Mouse (Mus musculus) megakaryocyte, embryonic 14.5 days (primary cell): ENCODE measurements around the gene Map3k3. TPM values are rescaled to one million over a fixed set of nuclear protein-coding genes. Genes with fewer than 3 reads are reported as not detected.

Source experiments
- H3K27me3 ChIP-seq: replicated peaks from 2 replicates; pipeline ENCODE3; 2012; ENCODE audit warnings: inconsistent platforms
- H3K36me3 ChIP-seq: replicated peaks from 2 replicates; pipeline ENCODE3; 2012; ENCODE audit warnings: low read length, inconsistent platforms, mixed read lengths
- H3K4me1 ChIP-seq: 2 replicates; pipeline ENCODE4 v1.6.1; 2012; ENCODE audit warnings: inconsistent platforms
- H3K4me3 ChIP-seq: replicated peaks from 2 replicates; pipeline ENCODE3; 2012; ENCODE audit warnings: moderate library complexity, mild to moderate bottlenecking, inconsistent platforms
- H3K9me3 ChIP-seq: 2 replicates; pipeline ENCODE4 v1.6.1; 2012; ENCODE audit warnings: inconsistent platforms
- FLI1 ChIP-seq: IDR thresholded peaks from 2 replicates; pipeline ENCODE4 v1.6.1; 2012; ENCODE audit warnings: low read length, inconsistent platforms, mixed read lengths
- GATA1 ChIP-seq: IDR thresholded peaks from 3 replicates; pipeline ENCODE4 v1.6.1; 2012; ENCODE audit warnings: mixed read lengths, low read length, inconsistent platforms, borderline replicate concordance
- polyA plus RNA-seq: library from polyadenylated mRNA; stranded (reverse); fragments of >175 nt; gene quantifications from 2 replicates; pipeline ENCODE4 v1.2.3, GENCODE M21; 2012; ENCODE audit warnings: low replicate concordance; ENCODE audit not compliant: insufficient read depth

Gene Map3k3
- polyA plus RNA-seq, 1 experiment, result 1.5 TPM

GRCm38 (mm10) chr11:106200756-106201155, 116.3 kb downstream of the Map3k3 start:
- no peaks in the 10 kb centered on the region for H3K27me3 ChIP-seq
- no peak for TF ChIP-seq FLI1
- no peak for TF ChIP-seq GATA1
- peaks cover 91% of the 10 kb centered on the region for H3K36me3 ChIP-seq
- no peaks in the 10 kb centered on the region for H3K9me3 ChIP-seq
- H3K4me3 ChIP-seq, result no peak overlapping the region
- H3K4me1 ChIP-seq, result peaks cover 41% of the 10 kb centered on the region

GRCm38 (mm10) chr11:106201337-106202122, 117.1 kb downstream of the Map3k3 start:
- no peaks in the 10 kb centered on the region for H3K27me3 ChIP-seq
- H3K9me3 ChIP-seq, result no peaks in the 10 kb centered on the region
- H3K36me3 ChIP-seq, result peaks cover 95% of the 10 kb centered on the region
- no peak for TF ChIP-seq GATA1
- no peak for TF ChIP-seq FLI1
- H3K4me1 ChIP-seq, result peaks cover 33% of the 10 kb centered on the region
- H3K4me3 ChIP-seq, result no peak overlapping the region

- Histone ChIP-seq H3K9me3 (no peaks in the 10 kb centered on the region), H3K27me3 (no peaks in the 10 kb centered on the region), H3K4me1 (peaks cover 30% of the 10 kb centered on the region), H3K36me3 (peaks cover 95% of the 10 kb centered on the region), H3K4me3 (no peak within 1 kb of the TSS)
- TF ChIP-seq FLI1 (no peak), GATA1 (no peak)
These were observed 117.7 kb downstream of the Map3k3 start, which contains the start of gene Strada for GRCm38 (mm10) chr11:106202123-106202465. Gene Strada (minus strand): TSS chr11:106202168.

Other genes starting within 250 kb of the Map3k3 start
- gene Cyb561, start 131.3 kb upstream of the Map3k3 start, polyA plus RNA-seq, result not detected in 2 replicates
- gene Ace, start 116.7 kb upstream of the Map3k3 start, polyA plus RNA-seq, result 0.17 and 0.89 TPM in 2 replicates
- gene Ace3, start 89.9 kb upstream of the Map3k3 start, polyA plus RNA-seq, result not detected in 2 replicates
- not detected in 2 replicates for gene Kcnh6, start 76.5 kb upstream of the Map3k3 start, polyA plus RNA-seq
- gene Dcaf7, start 47.7 kb upstream of the Map3k3 start, polyA plus RNA-seq, result 1.7 and 5.8 TPM in 2 replicates
- 2.7 and 3.8 TPM in 2 replicates for gene Taco1, start 18.6 kb upstream of the Map3k3 start, polyA plus RNA-seq
- gene Gm10840, start 76.2 kb downstream of the Map3k3 start, polyA plus RNA-seq, result not detected in 2 replicates
- 121 and 146 TPM in 2 replicates for gene Limd2, start 76.2 kb downstream of the Map3k3 start, polyA plus RNA-seq
- gene Strada, start 117.6 kb downstream of the Map3k3 start, polyA plus RNA-seq, result 50.4 and 187 TPM in 2 replicates
- gene Ccdc47, start 131.7 kb downstream of the Map3k3 start, polyA plus RNA-seq, result 1.4 and 4.7 TPM in 2 replicates
- 4.9 and 12.1 TPM in 2 replicates for gene Ddx42, start 132.3 kb downstream of the Map3k3 start, polyA plus RNA-seq
- 6.7 TPM in 1 of 2 replicates, not detected in the other for gene Ftsj3, start 171.5 kb downstream of the Map3k3 start, polyA plus RNA-seq
- gene Psmc5, start 171.5 kb downstream of the Map3k3 start, polyA plus RNA-seq, result 1.8 and 34.7 TPM in 2 replicates
- 51.3 and 84.6 TPM in 2 replicates for gene Smarcd2, start 188.4 kb downstream of the Map3k3 start, polyA plus RNA-seq
- not detected in 2 replicates for gene Tcam1, start 192.1 kb downstream of the Map3k3 start, polyA plus RNA-seq
- not detected in 2 replicates for gene Gh, start 217.3 kb downstream of the Map3k3 start, polyA plus RNA-seq
- 1.1 TPM in 1 of 2 replicates, not detected in the other for gene Cd79b, start 230.1 kb downstream of the Map3k3 start, polyA plus RNA-seq